Mouse (Mus musculus) left cerebral cortex, postnatal 25 days (tissue): ENCODE results near the gene Plcg2. TPM values are rescaled to one million over a fixed set of nuclear protein-coding genes. Genes with fewer than 3 reads are reported as not detected.

ENCODE experiments used
- DNase-seq, 2 experiments: peaks; one replicate each; pipeline ENCODE4 v3.0.0; 2022; ENCODE audit warnings: low spot score in 2 of 2, mixed read lengths in 1 of 2
- intact Hi-C: fragments of 180-260 bp; cut with DNase I; formaldehyde crosslinking; loops from one replicate; pipeline ENCODE4 v1.15.1; 2025
- microRNA-seq, 2 experiments: library from miRNA; unstranded; fragments of <30 nt; microRNA quantifications; one replicate each; pipeline ENCODE4 v1.2.0; 2022
- total RNA-seq, 2 experiments: library from RNA; stranded (reverse); gene quantifications; 2 replicates each; pipeline ENCODE4 v1.2.3; 2021

Plcg2 gene
- total RNA-seq, 2 experiments from 2014 or later, result 2.2 to 2.9 TPM

GRCm38 (mm10) chr8:117676460-117676859 is 178.4 kb downstream of the Plcg2 start:
- intact Hi-C loops, result no loop called here
- DNase-seq, result no peak

GRCm38 (mm10) chr8:117677011-117677410 is 178.9 kb downstream of the Plcg2 start:
- intact Hi-C loops, result no loop called here
- no peak for DNase-seq

- intact Hi-C loops, result no loop called here
- DNase-seq, result no peak
Measured at GRCm38 (mm10) chr8:117678650-117679049, 180.6 kb downstream of the Plcg2 start.

GRCm38 (mm10) chr8:117683925-117684472 is 185.9 kb downstream of the Plcg2 start:
- intact Hi-C loops, result no loop called here

GRCm38 (mm10) chr8:117684504-117684903 is 186.4 kb downstream of the Plcg2 start:
- intact Hi-C loops, result no loop called here
- DNase-seq, result no peak

More at GRCm38 (mm10) chr8:117683925-117684472, 185.9 kb downstream of the Plcg2 start:
- no peak for DNase-seq

Small RNAs within 50 kb of the gene (microRNA-seq; reads per million reads assigned to microRNA genes)
- gene Gm27361 (0 reads per million in 2 experiments), gene Mir7077 (1.2 to 1.3 reads per million in 2 experiments), gene Mir7078 (0.74 to 1.0 reads per million in 2 experiments)

Other genes with a start within 250 kb of the Plcg2 start
- gene Cmip, start 241.2 kb upstream of the Plcg2 start, total RNA-seq, result 100 to 1,000 TPM; 325 to 362 TPM
- gene Sdr42e1, start 175.4 kb downstream of the Plcg2 start, total RNA-seq, result 1 to 10 TPM; 4.8 to 5.2 TPM
- gene Hsd17b2, start 203.6 kb downstream of the Plcg2 start, total RNA-seq, result under 1 TPM in 1 of 2 experiments, not detected in 1; 0.55 TPM